Mouse (Mus musculus): ENCODE measurements around the gene Def8.

The Def8 gene

DNA sequence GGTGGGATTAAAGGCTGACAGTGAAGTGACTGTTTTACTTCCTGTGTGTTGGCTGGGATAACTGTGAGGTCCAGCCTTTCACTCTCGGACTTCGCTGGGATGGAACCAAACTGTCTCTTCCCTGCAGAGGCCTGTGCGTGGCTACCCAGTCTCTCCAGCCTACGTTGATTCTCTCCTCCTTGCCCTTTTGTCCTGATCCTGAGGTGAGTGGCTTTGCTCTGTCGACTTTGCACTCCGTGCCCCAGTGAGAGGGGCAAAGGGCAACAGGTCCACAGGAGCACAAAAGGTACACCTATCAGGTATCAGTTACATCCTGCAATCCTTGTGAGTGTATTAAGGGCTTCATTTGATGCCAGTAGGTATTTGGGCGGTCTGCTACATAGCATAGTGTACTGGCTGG lies at the start of gene Def8:
Gene Def8 (plus strand): TSS at position 87 of the 400 bp plus-strand sequence.
- DNase-seq (ENCODE audit: low spot score in 2 of 2), result no peak

GRCm38 (mm10) chr8:123374239-123374578 lies 49.1 kb upstream of the Def8 start:
- DNase-seq (ENCODE audit: low spot score in 2 of 2), result peak; percentile 90 to 98

DNA sequence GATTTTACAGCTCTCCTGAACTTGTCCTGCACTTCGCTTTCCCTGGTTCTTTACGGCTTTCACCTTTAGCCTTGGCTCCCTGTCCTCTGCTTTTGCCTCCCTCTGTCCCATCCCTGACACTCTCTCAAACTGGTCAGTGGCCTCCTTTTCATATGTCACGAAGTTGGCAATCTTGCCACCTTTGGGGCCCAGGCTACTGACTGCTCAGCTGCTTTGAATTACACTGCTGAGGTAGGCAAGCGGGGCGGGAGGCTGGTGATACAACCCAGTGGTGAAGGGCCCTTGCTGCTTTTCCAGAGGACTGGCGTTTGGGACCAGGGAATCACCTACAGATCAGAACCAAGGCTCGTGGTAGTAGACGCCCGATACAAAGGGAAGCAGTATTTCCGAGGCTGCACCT lies 47.6 kb upstream of the Def8 start:
- no peak for DNase-seq (ENCODE audit: low spot score in 2 of 2)

GRCm38 (mm10) chr8:123376106-123376505 lies 47.2 kb upstream of the Def8 start:
- DNase-seq (ENCODE audit: low spot score in 2 of 2), result no peak

GRCm38 (mm10) chr8:123381711-123382110 lies 41.6 kb upstream of the Def8 start:
- no peak for DNase-seq (ENCODE audit: low spot score in 2 of 2)

- no peak for DNase-seq (ENCODE audit: low spot score in 2 of 2)
These were observed 40.8 kb upstream of the Def8 start for GRCm38 (mm10) chr8:123382516-123382915.

DNA sequence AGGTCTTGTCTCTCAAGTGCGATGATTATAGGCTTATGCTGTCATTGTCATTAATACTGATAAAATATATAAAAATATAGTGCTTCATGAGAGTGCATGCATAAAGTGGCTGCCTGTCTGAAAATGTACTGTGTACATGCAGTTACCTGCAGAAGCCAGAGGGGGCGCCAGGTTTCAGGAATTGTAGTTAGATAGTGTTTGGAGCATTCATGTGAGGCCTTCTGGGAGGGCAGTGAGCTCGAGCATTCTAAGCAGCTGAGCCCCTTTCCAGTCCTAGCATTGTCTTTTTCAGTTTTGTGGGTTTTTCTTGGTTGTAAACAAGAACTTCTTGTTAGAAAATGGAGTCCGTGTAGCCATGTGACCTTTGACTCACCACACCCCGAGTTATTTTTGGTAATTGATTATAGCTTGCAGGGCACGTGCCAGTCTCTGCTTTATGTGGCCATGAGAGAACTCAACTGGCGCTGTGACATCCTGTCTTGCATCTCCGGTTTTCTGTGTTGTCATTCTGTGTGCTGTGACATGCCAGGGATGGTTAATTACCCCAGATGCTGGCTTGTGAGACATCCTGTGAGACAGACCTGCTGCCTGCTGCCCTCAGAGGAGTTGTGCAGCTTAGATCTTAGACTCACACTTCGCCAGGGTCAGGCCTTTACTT lies 38.3 kb upstream of the Def8 start:
- no peak for DNase-seq (ENCODE audit: low spot score in 2 of 2)

DNA sequence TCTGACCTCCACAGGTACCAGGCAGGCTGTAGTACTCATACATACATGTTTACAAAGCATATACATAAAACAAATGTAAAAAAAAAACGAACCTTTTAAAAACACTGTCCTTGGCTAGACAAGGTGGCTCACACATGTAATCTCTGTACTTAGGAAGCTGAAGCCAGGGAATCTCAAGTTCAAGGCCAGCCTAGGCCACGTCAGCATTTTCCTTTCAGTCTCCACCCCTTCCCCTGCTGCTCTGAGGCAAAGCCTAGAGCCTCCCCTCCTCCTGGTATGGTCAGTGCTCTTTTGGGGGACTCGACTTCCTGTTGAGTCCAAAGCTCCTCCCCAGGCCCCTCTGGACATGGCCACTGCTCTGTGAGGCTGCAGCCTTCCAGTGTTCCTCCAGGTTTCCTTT lies 36.3 kb upstream of the Def8 start:
- DNase-seq (ENCODE audit: low spot score in 2 of 2), result no peak

GRCm38 (mm10) chr8:123387801-123388200 lies 35.5 kb upstream of the Def8 start:
- no peak for DNase-seq (ENCODE audit: low spot score in 2 of 2)

DNA sequence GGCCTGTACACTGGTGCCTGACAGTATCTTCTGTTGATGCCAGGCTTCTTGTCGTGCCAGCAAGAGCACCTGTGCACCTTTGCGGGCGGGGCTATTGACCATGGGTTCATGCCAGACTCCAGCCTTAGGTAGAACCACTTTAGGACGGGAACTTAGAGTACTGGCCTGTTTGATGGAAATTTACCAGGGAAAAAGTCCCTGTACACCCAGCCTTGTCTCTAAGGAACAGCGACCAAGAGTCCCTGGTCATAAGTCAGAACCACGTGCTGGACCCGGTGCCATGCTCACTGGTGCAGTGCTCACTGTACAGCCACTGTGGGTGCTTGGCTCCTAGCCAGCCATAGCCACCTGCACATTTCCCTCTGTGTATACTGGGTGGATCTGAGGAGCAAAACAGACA lies 34.3 kb upstream of the Def8 start:
- no peak for DNase-seq (ENCODE audit: low spot score in 2 of 2)

DNA sequence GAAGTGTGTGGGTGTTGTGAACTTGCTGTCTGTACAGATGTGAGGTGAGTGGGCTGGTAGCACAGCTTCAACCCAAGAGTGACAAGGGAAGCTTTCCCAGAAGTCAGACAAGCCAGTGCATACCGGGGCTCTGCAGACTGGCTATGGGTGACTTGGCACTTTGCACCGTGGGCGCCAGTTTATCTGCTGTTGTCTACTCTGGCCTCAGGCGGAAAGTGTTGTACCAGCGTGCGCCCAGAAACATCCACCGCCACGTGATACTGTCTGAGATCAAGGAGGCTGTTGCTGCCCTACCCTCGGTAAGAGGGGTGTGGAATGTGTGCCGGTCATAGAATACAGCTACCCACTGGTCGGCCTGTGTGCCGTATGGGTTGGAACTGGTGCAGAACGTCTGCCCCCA lies 25.0 kb upstream of the Def8 start:
- no peak for DNase-seq (ENCODE audit: low spot score in 2 of 2)

DNA sequence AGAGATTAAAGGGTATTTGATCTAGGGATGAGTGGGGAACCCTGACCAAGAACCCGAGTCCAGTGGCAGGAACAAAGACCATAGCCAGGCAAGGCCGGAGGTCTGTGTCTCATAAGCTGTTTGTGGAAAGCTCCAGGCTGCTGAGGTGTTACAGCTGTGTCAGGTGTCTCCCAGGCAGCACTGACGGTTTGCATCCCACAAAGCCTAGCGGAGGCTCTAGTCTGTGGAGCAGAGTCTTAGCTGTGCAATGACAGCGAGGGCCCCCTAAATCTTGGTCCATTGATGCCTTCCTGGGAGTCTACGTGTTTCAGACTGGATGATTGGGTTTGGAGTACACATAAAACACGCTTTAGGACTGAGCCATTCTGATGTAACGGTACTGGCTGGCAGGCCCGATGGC lies 21.4 kb upstream of the Def8 start:
- DNase-seq (ENCODE audit: low spot score in 2 of 2), result no peak

DNA sequence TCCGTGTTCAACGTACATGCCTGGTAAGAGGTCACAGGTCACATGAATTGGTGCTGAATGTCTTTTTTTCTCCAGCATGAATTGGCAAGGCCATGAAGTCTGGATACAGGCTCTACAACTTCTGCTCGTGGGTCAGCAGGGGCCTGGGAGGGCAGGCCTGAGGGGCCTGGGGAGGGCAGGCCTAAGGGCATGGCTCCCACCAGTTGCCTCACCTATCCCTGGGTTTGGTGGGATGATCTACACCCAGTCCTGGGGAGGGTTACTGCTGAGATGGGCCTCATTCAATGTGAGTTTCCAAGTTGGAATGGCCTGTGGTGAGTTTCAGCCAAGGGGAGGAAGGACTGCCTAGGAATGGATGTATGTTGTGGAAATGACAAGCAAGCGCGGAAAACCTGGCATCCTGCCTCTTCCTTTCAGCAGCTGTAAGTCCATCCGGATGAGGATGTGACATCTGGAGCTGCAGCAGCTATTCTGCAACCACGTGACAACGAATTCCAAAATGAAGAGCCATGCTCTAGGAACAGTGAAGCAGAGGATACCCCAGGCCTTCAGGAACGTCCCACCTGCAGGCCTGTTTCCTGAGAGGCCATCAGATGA lies 20.5 kb upstream of the Def8 start:
- DNase-seq (ENCODE audit: low spot score in 2 of 2), result no peak

DNA sequence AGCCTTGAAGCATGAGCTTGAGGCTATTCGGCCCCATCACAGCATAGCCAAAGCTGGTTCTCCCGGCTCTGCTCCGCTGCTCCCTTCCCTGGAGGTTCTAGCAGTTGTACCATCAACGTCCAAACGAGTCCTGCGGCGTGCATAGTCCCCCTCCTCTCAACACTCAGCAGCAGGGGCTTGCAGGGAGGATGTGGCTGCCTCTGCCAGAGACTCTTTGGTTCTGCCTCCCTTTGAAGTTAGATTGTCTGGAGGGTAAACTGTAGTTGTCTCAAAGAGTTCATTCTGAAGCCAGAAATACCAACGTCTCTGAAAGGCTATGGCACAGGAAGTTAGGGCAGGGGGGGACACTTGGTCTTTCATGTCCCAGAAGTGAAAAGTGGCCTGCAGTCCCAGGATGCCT lies 18.8 kb upstream of the Def8 start:
- DNase-seq (ENCODE audit: low spot score in 2 of 2), result no peak

- DNase-seq (ENCODE audit: low spot score in 2 of 2), result peak in 1 of 2 experiments; percentile 44
These were observed 16.5 kb upstream of the Def8 start, which contains the start of gene Mc1r for GRCm38 (mm10) chr8:123406786-123407185. Gene Mc1r, plus strand, starts transcription at chr8:123407107.

DNA sequence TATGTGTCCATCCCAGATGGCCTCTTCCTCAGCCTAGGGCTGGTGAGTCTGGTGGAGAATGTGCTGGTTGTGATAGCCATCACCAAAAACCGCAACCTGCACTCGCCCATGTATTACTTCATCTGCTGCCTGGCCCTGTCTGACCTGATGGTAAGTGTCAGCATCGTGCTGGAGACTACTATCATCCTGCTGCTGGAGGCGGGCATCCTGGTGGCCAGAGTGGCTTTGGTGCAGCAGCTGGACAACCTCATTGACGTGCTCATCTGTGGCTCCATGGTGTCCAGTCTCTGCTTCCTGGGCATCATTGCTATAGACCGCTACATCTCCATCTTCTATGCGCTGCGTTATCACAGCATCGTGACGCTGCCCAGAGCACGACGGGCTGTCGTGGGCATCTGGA lies 15.7 kb upstream of the Def8 start:
- no peak for DNase-seq (ENCODE audit: low spot score in 2 of 2)

DNA sequence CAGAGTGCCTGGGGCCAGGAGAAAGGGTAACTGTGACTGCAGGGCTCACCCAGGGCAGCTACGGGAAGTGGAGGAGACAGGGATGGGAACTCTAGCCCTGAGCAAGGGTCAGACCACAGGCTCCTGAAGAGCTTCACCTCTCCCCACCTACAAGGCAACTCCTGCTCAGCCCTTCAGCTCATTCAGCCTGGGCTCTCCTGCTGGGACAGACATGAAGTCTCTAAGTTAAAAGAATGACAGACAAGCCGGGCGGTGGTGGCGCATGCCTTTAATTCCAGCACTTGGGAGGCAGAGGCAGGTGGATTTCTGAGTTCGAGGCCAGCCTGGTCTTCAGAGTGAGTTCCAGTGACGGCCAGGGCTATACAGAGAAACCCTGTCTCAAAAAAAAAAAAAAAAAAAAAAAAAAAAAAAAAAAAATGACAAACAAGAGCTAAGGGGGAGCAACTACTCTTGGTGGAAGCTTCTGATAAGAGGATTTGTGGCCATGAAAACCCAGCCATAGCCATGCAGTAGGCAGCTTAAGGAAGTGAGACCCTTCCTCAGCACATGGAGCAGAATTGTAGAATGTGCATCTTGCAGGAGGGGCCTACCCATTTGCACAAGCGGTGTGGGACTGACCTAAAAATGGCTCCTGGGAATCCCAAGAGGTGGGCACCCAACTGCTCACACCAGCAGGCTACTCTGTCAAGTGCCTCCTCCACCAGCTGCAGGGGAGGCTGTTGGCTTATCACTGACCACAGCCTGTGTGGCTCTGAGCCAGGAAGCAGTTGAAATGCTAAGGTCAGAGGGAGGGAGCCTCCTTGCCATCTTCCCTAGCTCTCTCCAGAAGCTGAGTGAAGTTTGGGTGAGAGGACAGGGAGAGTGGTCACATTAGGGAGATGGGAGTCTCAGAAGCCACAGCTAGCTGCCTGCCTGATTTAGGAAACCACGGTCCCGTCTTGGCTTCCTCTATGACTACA lies 14.5 kb upstream of the Def8 start:
- no peak for DNase-seq (ENCODE audit: low spot score in 2 of 2)

- no peak for DNase-seq (ENCODE audit: low spot score in 2 of 2)
These were observed 13.2 kb upstream of the Def8 start for GRCm38 (mm10) chr8:123410049-123410587.

GRCm38 (mm10) chr8:123410788-123411187 lies 12.5 kb upstream of the Def8 start:
- DNase-seq (ENCODE audit: low spot score in 2 of 2), result no peak

- DNase-seq (ENCODE audit: low spot score in 2 of 2), result peak in 1 of 2 experiments; percentile 41
These were observed 12.1 kb upstream of the Def8 start, which contains the start of gene Tubb3 for GRCm38 (mm10) chr8:123411246-123411645. Gene Tubb3, plus strand, starts transcription at chr8:123411424.

GRCm38 (mm10) chr8:123411781-123412327 lies 11.5 kb upstream of the Def8 start:
- DNase-seq (ENCODE audit: low spot score in 2 of 2), result no peak

GRCm38 (mm10) chr8:123412560-123413170 lies 10.7 kb upstream of the Def8 start:
- DNase-seq (ENCODE audit: low spot score in 2 of 2), result no peak
